Comparison of ENCODE assay signal across 8 mouse cellular contexts in the genomic region with DNA sequence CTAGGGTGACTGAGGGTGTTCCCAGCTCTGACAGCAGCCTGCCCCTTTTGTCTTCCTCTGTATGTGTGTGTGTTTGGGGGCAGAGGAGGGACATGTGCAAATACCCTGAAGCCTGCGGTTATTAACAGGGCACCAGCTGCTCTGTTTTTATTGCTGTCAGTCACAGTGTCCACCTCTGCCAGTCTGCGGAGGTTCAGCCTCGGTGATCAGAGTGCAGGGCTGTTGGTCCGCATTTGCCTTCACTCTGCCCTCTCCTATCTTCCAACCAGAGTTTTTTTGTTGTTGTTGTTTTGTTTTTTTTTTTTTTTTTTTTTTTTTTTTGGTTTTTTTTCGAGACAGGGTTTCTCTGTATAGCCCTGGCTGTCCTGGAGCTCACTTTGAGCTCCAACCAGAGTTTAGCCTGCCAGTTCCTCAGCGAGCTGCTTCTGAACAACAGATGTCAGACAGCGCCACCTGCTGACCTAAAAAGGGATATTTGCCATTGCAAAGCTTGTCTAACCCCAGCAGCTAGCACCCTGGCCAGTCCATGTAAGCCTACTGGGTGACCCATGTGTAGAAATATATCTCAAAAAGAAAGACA.
DNase-seq lines count a peak whose midpoint lies in the region; ATAC-seq lines count a peak whose summit lies in the region.

No protein-coding gene starts in this region.

- peak; percentile 65 for DNase-seq in adipocyte (ENCODE audit: low spot score)
- DNase-seq in cerebellum, adult 9-11 months: peak; percentile 38
- peak; percentile 40 to 95 for DNase-seq in frontal cortex, adult 2 months (ENCODE audit: extremely low spot score in 1 of 2, low spot score in 1 of 2)
- DNase-seq in layer of hippocampus, postnatal 36 days: peak; percentile 66 to 81
- DNase-seq in lung, postnatal 25 days (ENCODE audit: low spot score): peak; percentile 46
- peak; percentile 87 to 94 for DNase-seq in right cerebral cortex, adult 2 months (ENCODE audit: low spot score in 2 of 2)

- H3K36me3 ChIP-seq in hindbrain, embryonic 16.5 days (ENCODE audit: control insufficient read depth, insufficient read depth, low read length): no peaks in the 10 kb centered on the region

- no peak overlapping the region for H3K4me3 ChIP-seq in hindbrain, embryonic 16.5 days (ENCODE audit: low read length)

- peaks cover 3% of the 10 kb centered on the region for H3K4me1 ChIP-seq in hindbrain, embryonic 16.5 days (ENCODE audit: control insufficient read depth, insufficient read depth, low read depth, low read length)

- no peaks in the 10 kb centered on the region for H3K9me3 ChIP-seq in hindbrain, embryonic 16.5 days (ENCODE audit: control insufficient read depth, low read length)

- H3K27ac ChIP-seq in hindbrain, embryonic 16.5 days (ENCODE audit: low read depth, low read length): no peak overlapping the region

- peak overlapping the region; percentile 28 for H3K4me2 ChIP-seq in hindbrain, embryonic 16.5 days (ENCODE audit: low read length)

- ATAC-seq in hindbrain, embryonic 16.5 days: peak; percentile 87
- no peak for ATAC-seq in erythroid progenitor cell, adult 5-6 weeks (replicated peaks; ENCODE audit: low FRiP score, poor library complexity, severe bottlenecking)

- 16% methylated on average over 7 of the region's 7 CpGs for WGBS in hindbrain, embryonic 16.5 days

- no peaks in the 10 kb centered on the region for H3K27me3 ChIP-seq in hindbrain, embryonic 16.5 days (replicated peaks; ENCODE audit: control insufficient read depth, insufficient read depth, low read length)

- no peak overlapping the region; the same call in 1 of the 2 replicates for H3K9ac ChIP-seq in hindbrain, embryonic 16.5 days (ENCODE audit: low read depth, low read length)

Comparison
In these comparisons a context has a peak if more than half of its experiments do, and no peak if none do; other contexts are left out.
1. DNase-seq: peak in every context shown above with its lines; median percentile 90 in right cerebral cortex, adult 2 months; 74 in layer of hippocampus, postnatal 36 days; 68 in frontal cortex, adult 2 months; 65 in adipocyte; 46 in lung, postnatal 25 days; 38 in cerebellum, adult 9-11 months.